Mouse (Mus musculus) c-Kit-positive CD71-positive TER-119-positive erythroid progenitor cells, embryonic 14.5 days (primary cell): Measurements from ENCODE around the gene Fyn.

Source experiments
- DNase-seq: peaks from one replicate; pipeline ENCODE4 v3.0.0-alpha.2; 2013; ENCODE audit warnings: low spot score

Fyn gene

GRCm38 (mm10) chr10:39411857-39412559, 43.4 kb downstream of the Fyn start:
- no peak for DNase-seq

- DNase-seq, result no peak
Observed at GRCm38 (mm10) chr10:39412826-39413620, 44.4 kb downstream of the Fyn start.

DNA sequence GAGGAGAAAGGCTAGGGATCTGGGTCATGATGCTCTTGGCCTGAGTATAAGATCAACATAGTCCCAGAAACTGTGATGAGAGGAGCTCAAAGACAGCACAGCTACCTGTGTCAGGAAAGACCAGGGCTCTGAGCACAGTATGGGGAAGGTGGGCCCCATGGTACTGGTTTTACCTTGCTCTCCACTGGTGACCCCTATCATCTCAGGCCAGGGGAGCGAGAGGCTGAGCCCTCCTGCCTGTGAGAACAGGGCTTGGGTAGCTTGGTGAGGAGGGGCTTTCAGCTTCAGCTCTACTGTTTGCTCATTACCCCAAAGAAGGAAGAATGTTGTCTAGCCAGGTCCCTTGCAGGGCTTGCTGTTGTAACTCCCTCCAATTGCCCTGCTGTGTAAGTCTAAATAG, 45.4 kb downstream of the Fyn start:
- no peak for DNase-seq

GRCm38 (mm10) chr10:39415586-39415985, 46.9 kb downstream of the Fyn start:
- no peak for DNase-seq

DNA sequence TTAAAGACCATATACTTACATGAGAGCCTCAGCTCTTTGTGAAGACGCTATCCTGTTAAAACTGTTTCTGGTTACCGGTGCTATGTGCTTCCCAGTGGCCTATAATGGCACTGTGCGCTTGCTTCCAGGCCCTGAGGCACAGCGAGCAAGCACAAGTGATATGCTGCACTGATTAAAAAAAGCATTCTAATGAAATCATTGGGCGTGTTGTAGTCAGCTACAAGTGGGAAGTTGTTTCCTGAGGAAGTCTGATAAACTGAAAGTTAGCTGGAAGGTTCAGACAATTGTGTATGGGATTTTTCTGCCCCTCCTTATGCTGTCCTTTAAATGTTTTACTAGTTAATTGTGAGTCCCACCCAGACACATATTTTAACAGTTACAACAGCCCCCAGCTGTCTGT, 49.0 kb downstream of the Fyn start:
- no peak for DNase-seq

GRCm38 (mm10) chr10:39418395-39418794, 49.7 kb downstream of the Fyn start:
- DNase-seq, result no peak

- no peak for DNase-seq
Observed at GRCm38 (mm10) chr10:39420842-39421617, 52.4 kb downstream of the Fyn start.

DNA sequence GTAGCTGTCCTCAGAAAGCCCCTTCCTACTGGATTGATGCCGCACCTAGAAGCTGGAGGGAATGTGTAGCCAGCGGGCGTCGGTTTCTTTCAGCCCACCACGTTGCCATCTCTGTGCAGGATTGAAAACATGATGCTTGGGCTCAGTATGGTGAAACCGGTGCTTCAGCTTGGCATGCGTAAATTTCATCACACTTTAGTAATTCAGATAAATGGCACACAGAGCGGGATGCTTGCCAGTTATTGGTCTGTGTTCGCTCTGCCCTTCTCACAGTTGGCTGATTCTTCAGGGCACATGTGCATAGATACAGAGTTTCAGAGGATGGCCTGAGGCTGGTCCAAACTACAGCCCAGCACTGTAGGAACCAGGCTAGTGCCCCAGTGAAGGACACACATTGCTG, 53.1 kb downstream of the Fyn start:
- DNase-seq, result no peak

- no peak for DNase-seq
Observed at GRCm38 (mm10) chr10:39424643-39425042, 56.0 kb downstream of the Fyn start.

DNA sequence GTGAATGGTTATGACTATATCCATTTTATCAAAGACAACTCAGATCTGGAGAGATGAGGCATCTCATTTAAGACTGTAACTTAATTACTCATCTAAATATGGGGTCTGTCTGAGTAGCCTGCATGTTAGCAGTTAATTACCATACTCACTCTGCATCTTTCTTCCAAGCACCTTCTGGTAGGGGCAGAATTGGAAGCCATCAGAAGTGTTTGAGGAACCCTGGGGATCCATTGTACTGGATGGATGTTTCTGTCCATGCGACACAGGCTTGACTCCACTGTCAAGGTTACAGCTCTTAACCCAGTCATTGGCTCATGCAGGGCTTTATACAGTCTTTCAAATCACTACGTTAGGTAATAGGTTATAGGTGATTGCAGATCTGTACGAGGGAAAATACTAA, 57.4 kb downstream of the Fyn start:
- DNase-seq, result no peak

GRCm38 (mm10) chr10:39426833-39427490, 58.3 kb downstream of the Fyn start:
- no peak for DNase-seq

DNA sequence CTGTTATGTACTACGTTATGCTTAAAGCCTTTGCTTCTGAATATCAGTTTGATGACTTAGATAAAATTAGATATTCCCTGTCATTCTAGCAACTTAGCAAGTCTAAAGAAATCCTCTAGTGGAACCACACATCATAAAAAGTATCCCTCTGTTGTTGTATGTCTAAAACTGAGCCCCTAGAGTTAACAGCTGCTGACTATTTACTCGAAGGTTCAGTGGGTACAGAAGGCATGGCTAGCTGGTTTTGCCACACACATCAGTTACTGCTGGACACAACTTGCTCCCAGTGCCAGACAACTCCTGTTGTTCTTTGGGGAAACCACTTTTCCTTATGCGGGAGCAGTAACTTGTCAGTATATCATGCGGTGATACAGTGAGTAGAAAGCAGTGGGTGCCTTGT, 61.0 kb downstream of the Fyn start:
- no peak for DNase-seq

DNA sequence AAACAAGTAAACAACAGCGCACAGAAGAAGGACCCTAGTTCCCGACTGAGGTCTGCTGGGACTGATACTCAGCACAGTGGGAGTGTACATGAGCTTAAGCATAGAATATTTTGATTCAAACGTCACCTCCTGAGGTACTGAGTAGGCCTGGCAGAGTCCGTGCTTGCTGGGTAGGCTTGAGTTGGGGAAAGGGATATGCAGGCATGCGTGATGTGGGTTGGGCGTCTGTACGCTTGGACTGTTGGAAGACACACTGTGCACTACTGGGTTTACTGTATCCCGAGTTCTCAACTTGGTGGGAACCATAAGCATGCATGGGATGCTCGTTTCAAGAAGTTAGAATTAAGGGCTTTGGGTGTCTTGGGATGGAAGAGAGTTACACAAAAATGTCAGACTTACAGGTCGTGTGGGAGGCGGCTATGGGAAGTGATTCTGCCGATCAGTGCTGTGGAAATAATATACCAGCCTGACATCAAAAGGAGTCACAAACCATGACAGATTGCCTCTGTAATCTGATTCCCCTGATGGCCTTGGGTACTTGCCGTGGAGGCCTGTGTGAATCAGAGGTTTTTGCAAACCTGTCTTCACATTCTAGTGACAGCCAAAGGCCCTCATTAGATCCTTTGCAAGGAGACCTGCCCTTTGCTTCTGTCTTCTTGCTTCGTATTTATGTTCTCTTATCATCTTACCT, 61.6 kb downstream of the Fyn start:
- no peak for DNase-seq

GRCm38 (mm10) chr10:39431265-39431664, 62.6 kb downstream of the Fyn start:
- DNase-seq, result no peak

DNA sequence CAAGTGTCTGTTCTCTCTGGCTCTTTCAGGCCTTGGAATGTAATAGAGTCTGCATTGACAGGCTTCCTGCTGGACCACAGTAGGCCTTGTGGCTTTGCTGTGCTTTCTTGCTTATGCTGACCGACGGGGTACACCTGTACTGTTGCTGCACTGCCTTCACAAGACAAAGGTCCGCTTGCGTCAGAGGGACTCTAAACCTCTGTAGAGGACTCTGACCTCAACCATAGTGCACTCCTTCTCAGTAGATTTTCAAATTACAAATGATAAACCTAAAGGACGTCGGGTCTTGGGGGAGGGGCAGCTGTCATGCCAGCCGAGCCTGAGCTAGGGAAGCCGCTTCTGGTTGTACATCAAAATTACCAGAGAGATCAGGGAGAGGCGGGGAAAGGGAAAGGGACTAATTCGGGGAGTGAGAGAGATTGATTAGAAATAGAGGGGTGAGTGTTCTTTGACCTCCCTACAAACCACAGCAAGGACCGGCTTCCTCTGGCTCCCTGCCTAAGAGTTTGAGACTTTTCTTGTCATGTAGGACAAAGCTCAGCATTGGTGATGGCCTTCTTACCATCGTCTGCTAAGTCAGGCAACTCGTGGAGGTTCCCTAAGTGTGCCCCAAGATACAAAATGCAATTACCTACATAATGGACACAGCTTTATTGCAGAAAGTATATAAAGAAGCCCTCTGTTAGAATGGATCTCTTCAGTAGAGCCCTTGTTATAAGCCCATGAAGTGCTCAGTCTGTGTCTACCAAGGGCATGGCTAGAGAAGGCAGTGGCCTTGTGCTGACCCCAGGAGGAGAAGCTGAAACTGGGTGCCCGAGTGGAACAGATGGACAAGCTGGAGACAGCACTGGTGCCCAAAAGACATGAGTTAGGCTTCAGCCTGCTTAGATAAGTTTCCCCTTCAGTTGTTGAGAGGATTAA, 64.3 kb downstream of the Fyn start:
- DNase-seq, result no peak

GRCm38 (mm10) chr10:39433893-39434292, 65.2 kb downstream of the Fyn start:
- no peak for DNase-seq

GRCm38 (mm10) chr10:39434758-39435448, 66.2 kb downstream of the Fyn start:
- no peak for DNase-seq

- DNase-seq, result no peak
Observed at GRCm38 (mm10) chr10:39438905-39439304, 70.2 kb downstream of the Fyn start.

DNA sequence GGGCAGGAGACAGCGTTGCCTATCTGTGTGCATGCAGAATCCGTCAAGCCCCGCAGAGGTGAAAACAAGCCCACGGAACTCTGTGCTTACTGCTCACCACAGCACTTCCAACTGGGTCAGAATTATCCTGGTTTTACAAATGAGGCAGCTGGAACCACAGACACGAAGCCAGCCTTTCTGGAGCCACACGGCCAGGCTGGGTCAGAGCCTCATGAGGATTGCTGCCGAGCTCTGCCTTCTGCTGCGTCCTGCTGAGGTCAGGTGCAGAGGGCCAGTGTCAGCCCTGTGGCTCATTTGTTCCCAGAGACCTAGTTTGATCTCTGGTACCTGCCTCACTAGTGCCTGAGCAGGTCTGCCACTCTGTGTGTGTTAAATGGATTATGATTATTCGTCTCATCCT, 71.9 kb downstream of the Fyn start:
- no peak for DNase-seq

DNA sequence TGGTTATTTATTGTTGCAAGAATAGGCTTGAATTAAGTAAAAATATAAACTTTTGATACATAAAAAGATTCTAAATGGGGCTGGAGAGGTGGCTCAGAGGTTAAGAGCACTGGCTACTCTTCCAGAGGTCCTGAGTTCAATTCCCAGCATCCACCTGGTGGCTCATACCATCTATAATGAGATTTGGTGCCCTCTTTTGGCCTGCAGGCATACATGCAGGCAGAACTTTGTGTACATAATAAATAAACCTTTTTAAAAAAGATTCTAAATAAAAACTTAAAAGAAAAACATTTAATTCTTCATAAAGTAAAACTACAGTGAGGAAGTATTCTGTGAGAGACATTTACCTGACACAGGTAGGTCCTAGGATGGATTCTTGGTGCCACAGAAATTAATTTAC, 73.0 kb downstream of the Fyn start:
- no peak for DNase-seq
